Mouse (Mus musculus) heart, adult 2 months (tissue): ENCODE measurements around the gene Nop2.

Experiments used
- CTCF ChIP-seq: fragments of 200-600 bp; IDR thresholded peaks from 2 replicates; pipeline ENCODE4 v1.8.1; 2022; ENCODE audit warnings: antibody characterized with exemption, mild to moderate bottlenecking, moderate library complexity
- POLR2A ChIP-seq: fragments of 200-500 bp; IDR thresholded peaks from 2 replicates; pipeline ENCODE4 v1.6.1; 2011; ENCODE audit warnings: mild to moderate bottlenecking, low read depth, low read length, control low read depth; ENCODE audit not compliant: insufficient read depth

DNA sequence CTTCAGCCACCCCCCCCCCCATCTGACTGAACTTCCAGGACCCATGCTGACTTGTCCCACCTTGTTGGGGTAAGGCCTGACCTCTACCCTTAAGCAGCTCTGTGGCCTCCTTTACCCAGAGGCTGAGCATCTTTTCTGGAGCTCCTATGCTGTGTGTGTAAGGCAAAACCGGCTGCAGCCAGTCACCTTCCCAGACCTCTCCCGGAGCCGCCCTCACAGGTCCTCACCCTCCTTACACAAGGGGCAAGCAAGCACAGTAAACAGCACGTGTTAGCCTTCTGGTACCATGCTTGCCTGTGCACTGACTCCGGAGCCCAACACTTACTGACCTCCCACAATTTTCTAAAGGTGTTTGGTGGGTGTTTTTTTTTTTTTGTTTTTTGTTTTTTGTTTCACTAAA, 43.8 kb downstream of the Nop2 start:
- TF ChIP-seq POLR2A (no peak), CTCF (no peak)
